Mouse (Mus musculus): Measurements from ENCODE around the gene Prpsap2. TPM values are rescaled to one million over a fixed set of nuclear protein-coding genes. Genes with fewer than 3 reads are reported as not detected.

Prpsap2 gene
- polyA plus RNA-seq, 1 experiment from 2014 or later = 28.2 TPM

GRCm38 (mm10) chr11:61713157-61713855, 48.6 kb downstream of the Prpsap2 start:
- Histone ChIP-seq H3K4me3 (ENCODE audit: low read depth, low read length) (no peak overlapping the region), H3K36me3 (ENCODE audit: control insufficient read depth, insufficient read depth, low read length) (no peaks in the 10 kb centered on the region), H3K9ac (ENCODE audit: low read length) (no peak overlapping the region), H3K4me1 (ENCODE audit: control insufficient read depth, insufficient read depth, low read length) (peaks cover 6% of the 10 kb centered on the region), H3K9me3 (ENCODE audit: control insufficient read depth, low read length) (no peaks in the 10 kb centered on the region), H3K27me3 (ENCODE audit: control insufficient read depth, insufficient read depth, low read length) (no peaks in the 10 kb centered on the region), H3K4me2 (ENCODE audit: low read depth, severe bottlenecking) (no peak overlapping the region), H3K27ac (replicated peaks; ENCODE audit: low read depth, low read length) (no peak overlapping the region)
- no peak for DNase-seq (ENCODE audit: low spot score)
- ATAC-seq (ENCODE audit: insufficient number of reproducible peaks, low FRiP score, low TSS enrichment, low read depth) = no peak
- 42% methylated on average over 15 of the region's 15 CpGs for WGBS

DNA sequence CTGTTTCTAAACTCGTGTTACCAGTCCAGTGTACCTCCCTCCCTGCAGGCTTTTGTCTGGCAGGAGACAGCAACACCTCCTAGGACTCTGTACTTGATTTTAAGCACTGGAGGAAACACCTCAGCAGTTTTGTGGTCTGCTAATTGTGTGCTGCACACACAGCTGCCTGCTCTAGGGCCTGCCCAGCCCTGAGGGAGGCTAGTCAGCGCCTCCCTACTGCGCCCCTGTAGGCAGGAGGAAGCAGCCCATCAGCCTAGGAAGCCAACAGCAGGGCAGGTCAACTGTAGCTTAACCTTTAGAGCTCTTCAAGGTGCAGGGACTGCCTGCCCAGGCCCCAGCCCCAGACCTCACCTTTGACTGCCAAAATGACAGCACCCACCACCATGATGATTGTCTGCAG, 53.0 kb downstream of the Prpsap2 start:
- Histone ChIP-seq H3K4me3 (ENCODE audit: low read depth, low read length) (no peak overlapping the region), H3K4me2 (ENCODE audit: low read depth, severe bottlenecking) (no peak overlapping the region), H3K9me3 (ENCODE audit: control insufficient read depth, low read length) (no peaks in the 10 kb centered on the region), H3K4me1 (ENCODE audit: control insufficient read depth, insufficient read depth, low read length) (peaks cover 6% of the 10 kb centered on the region), H3K36me3 (ENCODE audit: control insufficient read depth, insufficient read depth, low read length) (no peaks in the 10 kb centered on the region), H3K27ac (replicated peaks; ENCODE audit: low read depth, low read length) (no peak overlapping the region), H3K9ac (ENCODE audit: low read length) (no peak overlapping the region), H3K27me3 (ENCODE audit: control insufficient read depth, insufficient read depth, low read length) (no peaks in the 10 kb centered on the region)
- 58% methylated on average over 3 of the region's 3 CpGs for WGBS
- ATAC-seq (ENCODE audit: insufficient number of reproducible peaks, low FRiP score, low TSS enrichment, low read depth) (no peak), DNase-seq (ENCODE audit: low spot score) (peak; percentile 26)

- ATAC-seq (ENCODE audit: insufficient number of reproducible peaks, low FRiP score, low TSS enrichment, low read depth) (no peak), DNase-seq (ENCODE audit: low spot score) (no peak)
- Histone ChIP-seq H3K36me3 (ENCODE audit: control insufficient read depth, insufficient read depth, low read length) (no peaks in the 10 kb centered on the region), H3K27me3 (ENCODE audit: control insufficient read depth, insufficient read depth, low read length) (no peaks in the 10 kb centered on the region), H3K4me2 (ENCODE audit: low read depth, severe bottlenecking) (no peak overlapping the region), H3K27ac (replicated peaks; ENCODE audit: low read depth, low read length) (no peak overlapping the region), H3K9me3 (ENCODE audit: control insufficient read depth, low read length) (no peaks in the 10 kb centered on the region), H3K9ac (ENCODE audit: low read length) (no peak overlapping the region), H3K4me1 (ENCODE audit: control insufficient read depth, insufficient read depth, low read length) (peaks cover 6% of the 10 kb centered on the region), H3K4me3 (ENCODE audit: low read depth, low read length) (no peak overlapping the region)
- WGBS = 78% methylated on average over 4 of the region's 4 CpGs
Measured at GRCm38 (mm10) chr11:61706232-61706631, 55.7 kb downstream of the Prpsap2 start.

DNA sequence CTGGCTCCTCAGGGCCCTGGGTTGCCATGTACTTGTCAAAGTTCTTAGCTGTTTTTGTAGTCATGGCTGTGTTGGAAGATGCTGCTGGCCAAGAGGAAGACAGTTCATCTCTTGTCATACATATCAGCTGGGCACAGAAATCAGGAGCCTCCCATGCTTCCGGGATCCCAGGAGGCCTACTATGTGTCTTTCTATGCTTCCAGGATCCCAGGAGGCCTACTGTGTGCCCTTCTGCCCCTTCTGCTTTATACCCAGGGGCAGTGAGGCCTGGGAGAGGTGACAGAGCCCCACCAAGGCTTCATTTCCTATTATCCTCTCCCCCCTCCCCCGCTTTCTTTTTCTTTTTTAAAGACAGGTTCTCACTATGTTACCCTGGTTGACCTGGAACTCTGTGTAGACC, 56.3 kb downstream of the Prpsap2 start:
- H3K4me1 ChIP-seq (ENCODE audit: control insufficient read depth, insufficient read depth, low read length) = peaks cover 6% of the 10 kb centered on the region
- no peaks in the 10 kb centered on the region for H3K36me3 ChIP-seq (ENCODE audit: control insufficient read depth, insufficient read depth, low read length)
- no peak overlapping the region for H3K4me2 ChIP-seq (ENCODE audit: low read depth, severe bottlenecking)
- no peak overlapping the region for H3K4me3 ChIP-seq (ENCODE audit: low read depth, low read length)
- ATAC-seq (ENCODE audit: insufficient number of reproducible peaks, low FRiP score, low TSS enrichment, low read depth) (no peak), DNase-seq (ENCODE audit: low spot score) (no peak)
- no peaks in the 10 kb centered on the region for H3K9me3 ChIP-seq (ENCODE audit: control insufficient read depth, low read length)
- H3K27me3 ChIP-seq (ENCODE audit: control insufficient read depth, insufficient read depth, low read length) = no peaks in the 10 kb centered on the region
- no peak overlapping the region for H3K27ac ChIP-seq (replicated peaks; ENCODE audit: low read depth, low read length)
- H3K9ac ChIP-seq (ENCODE audit: low read length) = no peak overlapping the region
- 82% methylated on average over 2 of the region's 2 CpGs for WGBS

DNA sequence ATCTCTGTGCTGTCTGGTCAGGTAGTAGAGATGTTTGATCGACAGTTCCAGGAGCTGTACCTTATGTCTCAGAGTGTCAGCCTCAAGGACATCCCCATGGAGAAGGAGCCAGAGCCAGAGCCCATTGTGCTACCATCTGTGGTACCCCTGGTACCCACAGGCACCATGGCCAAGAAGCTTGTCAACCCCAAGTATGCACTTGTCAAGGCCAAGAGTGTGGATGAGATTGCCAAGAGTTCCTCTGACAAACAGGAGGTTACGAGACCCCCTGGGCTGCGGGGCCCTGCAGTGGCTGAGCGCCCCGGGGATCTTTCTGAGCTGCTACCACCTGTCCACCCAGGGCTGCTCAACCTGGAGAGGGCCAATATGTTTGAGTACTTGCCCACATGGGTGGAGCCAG, 59.4 kb downstream of the Prpsap2 start:
- DNase-seq (ENCODE audit: low spot score) (no peak), ATAC-seq (ENCODE audit: insufficient number of reproducible peaks, low FRiP score, low TSS enrichment, low read depth) (no peak)
- Histone ChIP-seq H3K4me2 (ENCODE audit: low read depth, severe bottlenecking) (no peak overlapping the region), H3K4me1 (ENCODE audit: control insufficient read depth, insufficient read depth, low read length) (no peaks in the 10 kb centered on the region), H3K4me3 (ENCODE audit: low read depth, low read length) (no peak overlapping the region), H3K27ac (replicated peaks; ENCODE audit: low read depth, low read length) (no peak overlapping the region), H3K27me3 (ENCODE audit: control insufficient read depth, insufficient read depth, low read length) (no peaks in the 10 kb centered on the region), H3K36me3 (ENCODE audit: control insufficient read depth, insufficient read depth, low read length) (no peaks in the 10 kb centered on the region), H3K9ac (ENCODE audit: low read length) (no peak overlapping the region), H3K9me3 (ENCODE audit: control insufficient read depth, low read length) (no peaks in the 10 kb centered on the region)
- WGBS = 91% methylated on average over 5 of the region's 5 CpGs

GRCm38 (mm10) chr11:61701696-61702095, 60.2 kb downstream of the Prpsap2 start:
- Histone ChIP-seq H3K36me3 (ENCODE audit: control insufficient read depth, insufficient read depth, low read length) (no peaks in the 10 kb centered on the region), H3K9ac (ENCODE audit: low read length) (no peak overlapping the region), H3K9me3 (ENCODE audit: control insufficient read depth, low read length) (no peaks in the 10 kb centered on the region), H3K4me1 (ENCODE audit: control insufficient read depth, insufficient read depth, low read length) (no peaks in the 10 kb centered on the region), H3K27me3 (ENCODE audit: control insufficient read depth, insufficient read depth, low read length) (no peaks in the 10 kb centered on the region), H3K27ac (replicated peaks; ENCODE audit: low read depth, low read length) (no peak overlapping the region), H3K4me3 (ENCODE audit: low read depth, low read length) (no peak overlapping the region), H3K4me2 (ENCODE audit: low read depth, severe bottlenecking) (no peak overlapping the region)
- no peak for ATAC-seq (ENCODE audit: insufficient number of reproducible peaks, low FRiP score, low TSS enrichment, low read depth)
- no peak for DNase-seq (ENCODE audit: low spot score)
- 80% methylated on average over 5 of the region's 5 CpGs for WGBS

DNA sequence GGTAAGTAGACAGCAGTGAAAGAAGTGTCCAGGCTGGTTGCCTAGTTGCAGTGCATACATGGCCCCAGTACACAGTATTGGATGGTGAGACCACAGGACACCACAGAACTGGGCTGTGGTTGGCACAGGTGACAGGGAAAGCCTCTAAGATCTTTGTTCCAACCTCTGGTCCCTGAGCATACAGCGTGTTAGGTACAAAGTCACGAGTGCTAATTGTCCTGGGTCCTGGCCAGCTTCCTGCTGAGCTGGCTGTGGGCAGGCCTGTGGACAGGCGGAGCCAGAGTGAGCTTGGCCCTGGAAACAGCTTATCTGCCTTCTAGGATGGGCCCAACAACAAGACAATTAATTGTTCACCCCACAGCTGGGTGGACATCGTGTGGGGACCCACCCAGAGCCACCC, 62.0 kb downstream of the Prpsap2 start:
- no peaks in the 10 kb centered on the region for H3K27me3 ChIP-seq (ENCODE audit: control insufficient read depth, insufficient read depth, low read length)
- WGBS = 77% methylated on average over 4 of the region's 4 CpGs

DNA sequence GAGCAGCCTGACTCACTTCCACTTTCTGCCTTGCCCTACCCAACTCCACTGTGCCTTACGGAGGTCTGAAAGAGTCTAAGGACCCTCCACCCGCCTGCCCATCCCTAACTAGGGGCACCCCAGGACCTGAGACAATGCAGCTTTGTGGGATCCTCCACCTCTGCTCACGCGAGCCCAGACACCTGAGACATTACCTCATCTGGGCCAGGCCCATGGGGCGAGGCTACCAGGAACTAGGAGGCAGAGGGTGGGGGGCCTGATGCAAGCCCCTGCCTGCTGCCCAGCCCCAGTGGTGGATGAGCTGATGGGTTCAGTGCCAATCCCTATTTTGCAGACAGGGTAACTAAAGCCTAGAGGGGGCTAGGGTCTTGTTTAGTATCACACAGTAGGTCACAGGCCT, 62.4 kb downstream of the Prpsap2 start:
- Histone ChIP-seq H3K27ac (replicated peaks; ENCODE audit: low read depth, low read length) (no peak overlapping the region), H3K9ac (ENCODE audit: low read length) (no peak overlapping the region), H3K4me2 (ENCODE audit: low read depth, severe bottlenecking) (no peak overlapping the region), H3K27me3 (ENCODE audit: control insufficient read depth, insufficient read depth, low read length) (no peaks in the 10 kb centered on the region), H3K4me3 (ENCODE audit: low read depth, low read length) (no peak overlapping the region), H3K36me3 (ENCODE audit: control insufficient read depth, insufficient read depth, low read length) (no peaks in the 10 kb centered on the region), H3K9me3 (ENCODE audit: control insufficient read depth, low read length) (no peaks in the 10 kb centered on the region), H3K4me1 (ENCODE audit: control insufficient read depth, insufficient read depth, low read length) (no peaks in the 10 kb centered on the region)
- 83% methylated on average over 5 of the region's 5 CpGs for WGBS
- ATAC-seq (ENCODE audit: insufficient number of reproducible peaks, low FRiP score, low TSS enrichment, low read depth) (no peak), DNase-seq (ENCODE audit: low spot score) (no peak)

More for the DNA sequence above, 62.0 kb downstream of the Prpsap2 start:
- ATAC-seq (ENCODE audit: insufficient number of reproducible peaks, low FRiP score, low TSS enrichment, low read depth) (no peak), DNase-seq (ENCODE audit: low spot score) (no peak)
- H3K4me3 ChIP-seq (ENCODE audit: low read depth, low read length) = no peak overlapping the region
- no peaks in the 10 kb centered on the region for H3K36me3 ChIP-seq (ENCODE audit: control insufficient read depth, insufficient read depth, low read length)
- H3K9me3 ChIP-seq (ENCODE audit: control insufficient read depth, low read length) = no peaks in the 10 kb centered on the region
- H3K4me2 ChIP-seq (ENCODE audit: low read depth, severe bottlenecking) = no peak overlapping the region
- H3K4me1 ChIP-seq (ENCODE audit: control insufficient read depth, insufficient read depth, low read length) = no peaks in the 10 kb centered on the region
- H3K27ac ChIP-seq (replicated peaks; ENCODE audit: low read depth, low read length) = no peak overlapping the region
- H3K9ac ChIP-seq (ENCODE audit: low read length) = no peak overlapping the region

DNA sequence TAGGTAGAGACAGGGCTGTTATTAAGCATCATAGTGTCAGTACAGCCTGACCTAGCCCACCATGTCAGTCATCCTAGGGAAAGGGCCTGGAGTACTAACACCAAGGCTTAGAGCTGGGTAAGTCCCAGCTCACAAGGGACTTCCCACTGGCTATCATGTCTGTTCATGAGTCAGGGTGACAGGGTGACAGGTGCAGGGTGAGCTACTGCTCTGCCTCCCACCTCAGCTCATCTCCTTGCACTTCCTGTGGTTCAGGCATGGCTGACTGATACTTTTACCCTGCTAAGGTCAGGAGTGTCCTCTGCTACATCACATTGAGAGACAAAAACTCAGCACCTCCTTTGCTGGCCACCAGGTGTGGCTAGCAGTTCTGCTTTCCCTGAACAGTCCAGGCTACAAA, 63.0 kb downstream of the Prpsap2 start:
- Histone ChIP-seq H3K9ac (ENCODE audit: low read length) (no peak overlapping the region), H3K27me3 (ENCODE audit: control insufficient read depth, insufficient read depth, low read length) (no peaks in the 10 kb centered on the region), H3K4me1 (ENCODE audit: control insufficient read depth, insufficient read depth, low read length) (no peaks in the 10 kb centered on the region), H3K4me2 (ENCODE audit: low read depth, severe bottlenecking) (no peak overlapping the region), H3K27ac (replicated peaks; ENCODE audit: low read depth, low read length) (no peak overlapping the region), H3K36me3 (ENCODE audit: control insufficient read depth, insufficient read depth, low read length) (no peaks in the 10 kb centered on the region), H3K4me3 (ENCODE audit: low read depth, low read length) (no peak overlapping the region), H3K9me3 (ENCODE audit: control insufficient read depth, low read length) (no peaks in the 10 kb centered on the region)
- DNase-seq (ENCODE audit: low spot score) (no peak), ATAC-seq (ENCODE audit: insufficient number of reproducible peaks, low FRiP score, low TSS enrichment, low read depth) (no peak)
